Mouse (Mus musculus) frontal cortex, adult 2 months (tissue): ENCODE measurements at regions not wholly inside any gene's neighbourhood (a gene's known extent, or its start where the extent isn't known, plus 50 kb on each side); places are given as distances from the start of the nearest gene placed in this dataset.

Experiments
- DNase-seq, 2 experiments: peaks; one replicate each; pipeline ENCODE4 v3.0.0; 2022; ENCODE audit warnings: low spot score in 1 of 2; ENCODE audit errors: extremely low spot score in 1 of 2

GRCm38 (mm10) chr10:12045937-12046336, 702.7 kb downstream of the Epm2a start:
- DNase-seq = no peak

DNA sequence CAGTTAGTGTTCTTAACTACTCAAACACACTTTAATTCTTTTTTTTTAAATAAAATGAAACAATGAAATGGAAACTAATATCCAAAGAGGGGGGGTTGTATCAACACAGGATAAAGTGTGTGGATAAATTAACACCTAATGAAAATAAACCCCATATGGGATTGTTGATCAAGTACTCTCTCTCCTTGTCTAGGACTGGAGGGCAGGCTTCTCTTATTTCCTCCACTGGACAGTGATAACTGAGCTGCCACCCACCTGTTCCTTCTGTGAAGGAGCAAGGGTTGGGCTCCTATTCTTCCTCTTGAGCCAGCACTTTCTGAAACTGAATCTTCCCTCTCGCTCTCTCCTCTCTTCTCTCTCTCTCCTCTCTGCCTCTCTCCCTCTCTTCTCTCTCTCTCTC, 716.5 kb downstream of the Epm2a start:
- no peak for DNase-seq

GRCm38 (mm10) chr10:12061069-12061861, 718.1 kb downstream of the Epm2a start:
- DNase-seq = peak in 1 of 2 experiments; percentile 15

DNA sequence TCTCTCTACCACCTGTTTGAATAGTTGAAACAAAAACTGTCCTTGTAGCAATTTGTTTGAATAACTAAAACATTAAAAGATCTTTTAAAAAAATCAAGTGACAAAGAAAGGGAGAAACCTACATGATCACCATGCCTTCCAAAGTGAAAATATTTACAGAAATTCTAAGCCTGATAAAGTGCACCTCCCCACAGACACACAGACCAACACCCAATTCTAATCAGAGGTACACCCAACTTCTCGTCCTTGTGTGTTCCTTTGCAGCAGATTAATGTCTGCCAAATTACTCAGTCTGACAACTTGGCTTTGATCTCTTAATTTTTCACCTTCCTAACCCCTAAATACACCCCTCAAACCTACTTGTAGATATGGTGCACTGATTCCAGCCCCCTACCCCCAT, 719.1 kb downstream of the Epm2a start:
- no peak for DNase-seq

- no peak for DNase-seq
Measured at GRCm38 (mm10) chr10:12083961-12084360, 740.8 kb downstream of the Epm2a start.

DNA sequence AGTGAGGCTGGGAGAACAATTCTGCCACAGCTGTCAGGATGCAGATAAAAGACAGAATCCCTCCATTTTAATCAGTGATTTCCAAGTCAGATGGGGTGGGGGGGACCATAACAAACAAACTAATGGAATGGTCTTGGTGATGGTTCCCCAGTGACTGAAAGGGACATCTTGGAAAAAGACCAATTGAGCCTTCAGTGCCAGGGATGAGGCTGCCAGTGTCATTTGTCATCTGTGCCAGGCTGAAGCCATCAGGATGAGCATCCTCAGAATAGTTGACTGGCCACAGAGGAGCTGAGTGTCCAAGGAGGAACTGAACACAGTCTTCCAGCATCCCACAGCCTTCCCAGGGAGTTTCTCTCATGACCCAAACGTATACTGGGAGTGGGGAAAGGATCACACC, 749.3 kb downstream of the Epm2a start:
- DNase-seq = no peak

GRCm38 (mm10) chr10:12096678-12097077, 753.5 kb downstream of the Epm2a start:
- DNase-seq = peak in 1 of 2 experiments; percentile 21

DNA sequence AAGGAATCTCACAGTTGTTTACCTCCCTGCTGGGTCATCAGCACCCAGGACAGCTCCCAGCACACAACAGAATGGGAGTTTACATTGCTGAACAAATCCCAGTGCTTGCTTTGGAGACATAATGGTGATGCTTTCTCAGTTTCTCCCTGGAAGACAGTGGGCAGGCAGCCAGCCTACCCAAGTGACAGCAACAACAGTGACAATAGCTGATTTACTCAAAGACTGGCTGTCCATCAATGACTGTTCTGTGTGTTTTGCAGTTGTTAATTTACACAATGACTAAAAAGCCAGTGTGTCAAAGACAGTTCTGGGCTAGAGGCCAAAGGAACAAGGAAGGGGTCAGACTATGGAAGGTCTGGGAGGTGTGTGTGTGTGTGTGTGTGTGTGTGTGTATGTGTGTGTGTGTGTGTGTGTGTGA, 762.2 kb downstream of the Utrn start:
- peak in 1 of 2 experiments; percentile 8 for DNase-seq

- DNase-seq = no peak
Measured at GRCm38 (mm10) chr10:12111720-12112119, 757.4 kb downstream of the Utrn start.

GRCm38 (mm10) chr10:12115767-12116166, 753.4 kb downstream of the Utrn start:
- DNase-seq = no peak

DNA sequence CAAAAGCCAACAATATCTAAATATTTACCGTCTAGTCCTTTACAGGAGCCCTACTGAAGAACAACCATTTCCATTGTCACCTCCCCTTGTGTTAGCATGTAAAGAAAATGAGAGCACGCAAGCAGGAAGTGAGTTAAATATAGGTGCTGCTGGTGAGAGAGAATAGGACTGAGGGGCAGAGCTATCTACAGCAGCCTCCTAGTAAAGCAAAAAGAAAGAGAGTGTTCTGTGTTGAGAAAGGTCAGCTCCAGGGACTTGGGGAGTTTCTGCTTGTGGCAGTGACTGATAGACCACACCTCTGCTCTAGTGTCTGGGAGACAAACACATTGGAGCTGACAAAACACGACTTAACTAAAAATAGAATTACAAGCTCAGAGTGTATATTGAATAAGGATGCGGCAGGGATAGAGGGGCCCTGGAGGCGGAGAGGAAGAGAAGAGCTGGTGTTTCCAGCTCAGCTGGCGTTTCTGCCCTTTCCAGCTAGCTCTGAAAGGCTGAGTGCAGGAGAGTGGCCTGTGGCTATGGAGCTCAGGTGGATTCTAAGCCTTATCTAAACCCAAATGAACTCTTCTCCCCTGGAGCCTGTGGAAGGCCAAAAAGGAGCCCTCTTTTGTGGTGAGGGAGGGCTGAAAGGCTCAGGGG, 752.4 kb downstream of the Utrn start:
- DNase-seq = peak; percentile 32 to 39

DNA sequence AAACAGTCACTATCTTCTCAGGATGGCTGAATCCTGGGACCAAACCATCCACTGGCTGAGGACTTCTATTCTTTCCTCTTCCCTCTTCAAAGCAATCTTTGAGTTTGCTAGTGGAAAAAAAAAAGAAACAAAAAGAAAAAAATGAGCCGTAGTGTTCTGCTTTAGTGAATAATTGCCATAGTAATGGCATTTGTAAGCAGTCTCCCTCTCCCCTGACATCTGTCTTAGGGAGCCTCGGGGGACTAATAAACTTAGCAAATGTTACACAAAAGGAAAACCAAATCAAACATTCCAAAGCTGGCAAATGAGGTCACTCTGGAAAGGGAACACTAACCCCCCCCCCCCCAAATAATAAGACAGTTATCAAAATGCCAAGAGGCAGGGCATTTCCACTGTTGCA, 744.9 kb downstream of the Utrn start:
- no peak for DNase-seq

- peak in 1 of 2 experiments; percentile 31 for DNase-seq
Measured at GRCm38 (mm10) chr10:12129486-12129885, 739.7 kb downstream of the Utrn start.

GRCm38 (mm10) chr10:12144691-12145090, 724.5 kb downstream of the Utrn start:
- no peak for DNase-seq

DNA sequence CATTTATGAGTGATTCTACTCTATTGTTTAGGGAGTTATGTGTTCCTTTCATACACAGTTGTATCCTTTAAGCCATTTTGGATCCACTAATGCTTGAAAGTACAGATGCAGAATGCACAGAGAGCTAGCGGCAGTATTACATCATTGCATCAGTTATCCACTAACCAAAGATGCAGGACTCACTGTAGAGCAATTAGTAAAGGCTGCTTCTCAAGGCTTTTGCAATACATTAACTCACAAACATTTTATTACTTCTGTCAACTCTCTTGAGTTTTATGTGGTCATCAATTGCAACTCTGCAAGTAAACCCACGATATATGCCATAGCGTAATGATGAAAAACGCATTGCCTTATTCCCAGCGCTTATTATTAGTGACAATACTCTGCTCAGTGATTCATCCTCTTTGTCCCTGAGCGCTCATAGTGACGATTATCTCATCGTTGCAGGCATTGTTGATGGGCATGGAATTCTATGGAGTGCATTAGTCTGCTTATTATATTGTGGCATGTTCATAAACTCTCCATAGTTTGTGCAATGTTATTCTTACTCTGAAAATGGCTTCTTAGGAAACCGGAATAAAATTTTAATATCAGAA, 722.1 kb downstream of the Utrn start:
- DNase-seq = no peak

GRCm38 (mm10) chr10:12170243-12170642, 698.9 kb downstream of the Utrn start:
- DNase-seq = no peak

DNA sequence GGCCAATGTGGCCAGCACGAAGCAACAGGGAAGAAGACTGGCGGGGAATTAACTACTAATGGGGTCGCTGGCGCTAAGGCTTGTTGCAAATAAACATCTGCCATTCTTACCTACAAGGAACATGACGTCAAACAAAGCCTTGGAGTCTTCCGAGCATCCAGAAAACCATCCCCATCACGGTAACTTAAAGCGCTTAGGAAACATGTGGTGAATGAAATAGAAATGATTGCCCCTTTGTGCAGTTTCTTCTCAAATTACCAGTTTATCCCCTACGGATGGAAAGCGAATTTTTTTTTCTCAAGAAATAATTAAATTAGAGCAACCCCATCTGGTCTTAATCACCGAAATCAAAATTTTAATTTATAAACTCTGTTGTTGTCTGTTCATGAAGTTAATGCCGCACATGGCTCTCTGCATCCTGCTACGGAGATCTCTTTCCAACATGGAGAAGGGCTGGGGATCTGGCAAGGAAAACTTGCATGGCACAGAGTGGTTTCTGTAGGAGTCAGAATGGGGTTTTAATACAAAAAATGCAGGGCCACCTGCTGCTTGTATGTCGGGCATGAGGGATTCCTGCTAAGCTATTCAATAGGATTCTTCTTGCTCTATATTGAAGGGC, 694.9 kb downstream of the Utrn start:
- no peak for DNase-seq

GRCm38 (mm10) chr10:12175141-12175540, 694.0 kb downstream of the Utrn start:
- no peak for DNase-seq

DNA sequence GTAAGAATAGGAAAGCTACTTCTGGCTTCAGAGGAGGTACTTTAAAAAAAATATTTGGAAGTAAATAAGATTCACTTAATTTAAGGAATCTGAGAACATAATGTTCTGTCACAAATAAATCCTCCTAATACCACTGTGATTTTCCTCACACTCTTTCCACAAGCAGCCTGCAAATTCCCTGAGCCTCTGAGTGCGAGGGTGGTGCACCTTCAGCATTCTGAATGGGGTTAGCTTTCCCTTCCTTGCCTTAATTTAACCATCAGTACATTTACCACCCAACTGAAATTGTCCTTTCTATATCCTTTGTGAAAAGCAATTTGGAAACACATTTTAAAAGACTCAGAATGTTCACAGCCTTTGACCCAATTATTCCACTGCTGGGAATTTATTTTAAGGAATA, 691.7 kb downstream of the Utrn start:
- peak in 1 of 2 experiments; percentile 33 for DNase-seq

DNA sequence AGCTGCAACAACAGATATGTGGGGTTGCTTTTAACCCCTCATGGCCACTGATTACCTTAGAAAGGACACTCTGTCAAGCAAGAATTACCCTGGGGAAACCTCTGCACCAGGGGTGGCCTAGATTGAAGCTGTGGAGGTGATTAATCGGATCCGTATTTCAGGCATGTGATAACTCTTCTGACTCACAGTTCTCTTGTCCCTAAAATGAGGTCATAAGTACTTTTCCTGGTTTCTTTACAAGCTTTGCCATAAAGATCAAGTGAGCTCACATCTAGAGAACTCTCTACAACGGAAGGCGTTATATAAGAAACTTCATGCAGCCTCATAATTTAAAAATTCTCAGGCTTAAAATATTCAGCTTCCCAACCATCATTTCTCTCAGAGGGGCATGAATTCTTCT, 688.2 kb downstream of the Utrn start:
- DNase-seq = peak in 1 of 2 experiments; percentile 9

DNA sequence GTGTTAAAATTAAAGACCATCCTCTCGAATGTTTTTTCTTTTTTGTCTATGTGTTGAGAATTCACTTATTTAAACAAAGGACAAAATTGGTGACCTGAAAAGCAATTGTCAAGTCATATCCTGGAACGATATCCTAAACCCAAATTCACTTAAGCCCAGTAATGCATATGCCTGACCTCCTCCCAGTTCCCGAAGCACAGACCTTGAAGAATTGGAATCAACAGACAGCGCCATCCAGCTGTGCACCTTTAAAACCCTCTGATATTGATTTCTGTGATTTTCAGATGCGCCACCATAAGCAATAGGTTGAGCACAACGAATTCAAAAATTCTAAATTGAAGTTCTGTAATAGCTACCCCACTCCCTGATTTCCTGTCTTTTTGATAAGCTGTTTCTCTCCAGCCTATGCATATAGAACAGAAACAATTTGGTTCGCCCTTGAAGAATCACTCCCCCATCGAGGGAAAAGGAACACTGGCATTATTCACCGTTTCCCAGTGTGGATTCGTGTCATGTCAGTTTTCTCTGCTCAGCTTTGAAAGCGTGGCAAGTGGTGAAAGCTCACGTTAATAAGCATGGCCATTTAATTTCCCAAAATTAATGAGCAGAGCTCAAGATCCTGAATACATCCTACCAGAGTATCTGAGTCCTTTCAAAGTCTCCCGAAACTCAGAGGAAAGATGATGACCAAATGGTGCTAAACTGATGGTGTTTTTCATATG, 682.1 kb downstream of the Utrn start:
- DNase-seq = no peak
